Mouse (Mus musculus) adrenal gland, postnatal 36 days (tissue): ENCODE data around the gene Usp22. TPM values are rescaled to one million over a fixed set of nuclear protein-coding genes. Genes with fewer than 3 reads are reported as not detected.
A peak's percentile ranks its signal among the peaks of the same experiment; 100 is the strongest.
"Not testable (repeated sequence)": the region's sequence is repeated elsewhere in the genome, so short reads cannot be mapped to it uniquely, and the experiment has no call there.

ENCODE experiments used
- DNase-seq, 2 experiments: peaks; one replicate each; pipeline ENCODE4 v3.0.0; 2021; ENCODE audit warnings: mixed read lengths in 1 of 2
- long read RNA-seq, 2 experiments: library from polyadenylated mRNA; stranded (forward); transcript quantifications; one replicate each; pipeline ENCODE4 v2.0.0; 2021; ENCODE audit warnings: borderline sequencing depth in 2 of 2
- total RNA-seq, 2 experiments: library from RNA; stranded (reverse); gene quantifications; 2 replicates each; pipeline ENCODE4 v1.2.3; 2021

Usp22 gene
- total RNA-seq, result 10 to 100 TPM; 59.1 to 99.4 TPM
- long read RNA-seq, experiment 1, full-length matches to known transcripts, result 7 of 25 reads
- long read RNA-seq, experiment 1, partial matches to known transcripts, result 0 of 25 reads
- long read RNA-seq, experiment 1, other reads (novel, unspliced or antisense), result 18 of 25 reads
- long read RNA-seq, experiment 2, full-length matches to known transcripts, result 4 of 15 reads
- long read RNA-seq, experiment 2, partial matches to known transcripts, result 11 of 15 reads
- long read RNA-seq, experiment 2, other reads (novel, unspliced or antisense), result 0 of 15 reads

DNA sequence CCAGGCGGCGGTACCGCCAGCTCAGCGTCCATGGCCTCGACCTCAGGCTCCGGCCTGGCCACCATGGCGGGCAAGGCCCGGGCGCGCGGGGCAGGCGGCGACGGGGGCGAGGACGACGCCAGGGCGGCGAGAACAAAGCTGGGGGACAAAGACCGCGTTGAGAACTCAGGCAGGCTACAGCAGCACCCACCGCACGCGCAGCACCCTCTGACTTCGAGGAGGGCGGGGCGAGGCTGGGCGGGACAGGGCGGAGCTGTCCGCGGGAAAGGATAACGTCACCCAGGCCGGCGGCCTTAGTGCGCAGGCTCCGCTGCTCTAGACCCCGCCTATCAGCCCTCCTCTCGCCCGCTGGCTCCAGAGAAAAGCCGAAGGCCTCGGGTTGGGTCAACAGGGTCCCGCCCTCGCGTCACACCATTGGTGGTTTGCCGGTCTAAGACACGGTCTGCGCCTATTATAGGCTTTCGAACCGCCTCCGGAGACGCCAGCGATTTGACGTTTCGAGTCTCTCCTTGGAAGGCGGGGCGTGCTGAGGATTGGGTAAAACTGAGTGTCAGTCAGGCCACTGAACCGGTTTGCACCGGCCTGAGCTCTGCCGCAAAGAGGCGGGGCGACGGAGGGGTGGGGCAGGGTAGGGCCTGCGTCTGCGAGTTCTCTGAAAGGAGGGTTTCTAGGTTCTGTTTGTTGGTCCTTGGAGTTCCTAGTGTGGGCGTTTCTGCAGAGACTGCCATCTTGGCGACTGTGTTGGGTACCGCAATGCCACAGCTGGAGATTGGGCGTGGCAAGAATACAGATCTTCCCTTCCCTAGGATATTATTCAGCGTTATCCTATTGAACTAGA lies at the start of gene Usp22:
Gene Usp22 (minus strand): TSS at position 235 of the 838 bp plus-strand sequence.
- DNase-seq, result peak; percentile 99 to 100

DNA sequence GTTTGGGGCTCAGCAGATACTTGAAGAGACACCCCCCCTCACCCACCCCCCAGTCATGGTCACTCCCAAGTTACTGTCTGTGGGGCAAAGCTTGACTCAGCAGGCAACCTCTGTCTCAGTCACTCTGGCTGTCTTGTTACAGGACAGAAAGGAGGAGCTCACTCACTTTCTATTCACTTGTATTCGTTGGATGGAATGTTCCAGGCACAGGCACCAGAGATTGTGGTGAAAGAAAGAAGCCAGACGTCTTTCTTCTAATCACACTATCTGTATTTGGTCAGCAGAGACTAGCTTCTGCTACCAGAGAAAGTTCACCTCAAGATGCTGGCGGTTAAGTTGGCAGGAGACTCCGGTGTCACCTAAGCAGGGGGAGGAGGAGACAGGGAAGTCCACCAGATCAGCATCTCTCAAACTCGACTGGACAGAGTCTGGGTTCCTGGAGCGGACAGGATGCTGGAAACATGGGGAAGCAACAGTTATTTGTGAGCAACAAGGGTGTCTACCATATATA lies 49.4 kb upstream of the Usp22 start:
- DNase-seq, result no peak

DNA sequence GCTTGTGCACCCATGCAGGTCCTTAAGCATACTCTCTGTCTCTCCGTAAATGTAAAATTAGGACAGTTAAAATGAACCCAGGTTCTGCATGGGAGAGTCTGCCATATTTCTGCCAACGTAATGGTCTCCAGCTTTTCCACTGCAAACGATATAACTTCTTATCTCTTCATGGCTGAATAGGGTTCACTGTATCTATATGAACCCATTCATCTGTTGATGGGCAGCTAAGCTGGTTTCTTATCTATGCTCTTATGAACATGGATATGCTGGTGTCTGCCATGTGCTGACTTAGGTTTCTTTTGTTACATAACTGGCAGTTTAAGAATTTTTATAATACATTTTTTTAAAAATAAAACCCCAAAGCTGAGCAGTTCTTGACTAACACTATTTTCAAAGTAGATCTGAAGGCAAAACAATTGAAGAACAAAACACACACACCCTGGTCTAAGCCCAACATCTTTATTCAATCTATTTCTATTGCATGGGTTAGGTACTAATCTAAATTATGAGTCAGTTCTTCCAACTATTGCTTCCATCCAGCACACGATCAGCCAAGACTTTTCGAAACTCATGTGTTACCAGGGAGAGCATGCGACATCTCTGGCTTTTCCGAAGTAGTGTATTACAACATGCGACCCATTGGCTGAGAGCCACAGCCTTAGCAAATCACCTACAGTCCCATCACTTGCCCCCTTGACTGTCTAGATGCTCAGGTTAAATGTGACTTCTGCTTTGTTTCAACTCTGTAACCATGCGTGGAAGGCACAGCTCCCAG lies 48.3 kb upstream of the Usp22 start:
- DNase-seq, result peak in 1 of 2 experiments; percentile 22

DNA sequence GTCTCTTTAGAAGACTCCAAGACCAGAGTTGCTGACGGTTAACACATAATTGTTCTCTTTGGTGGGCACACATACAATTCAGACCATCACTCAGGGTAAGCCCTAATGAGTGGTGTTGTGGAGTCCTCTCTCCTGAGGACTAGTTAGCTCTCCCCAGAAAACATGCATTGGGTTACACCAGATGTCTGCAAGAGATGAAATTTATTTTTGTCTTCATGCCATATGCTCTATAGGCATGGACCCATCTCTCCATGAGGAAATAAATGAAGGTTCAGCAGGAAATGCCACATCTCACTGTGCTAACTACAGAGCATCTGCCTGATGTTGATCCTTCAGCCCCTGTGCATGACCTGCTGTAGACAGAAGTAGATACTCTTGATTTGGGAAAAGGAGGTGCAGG lies 47.2 kb upstream of the Usp22 start:
- no peak for DNase-seq

DNA sequence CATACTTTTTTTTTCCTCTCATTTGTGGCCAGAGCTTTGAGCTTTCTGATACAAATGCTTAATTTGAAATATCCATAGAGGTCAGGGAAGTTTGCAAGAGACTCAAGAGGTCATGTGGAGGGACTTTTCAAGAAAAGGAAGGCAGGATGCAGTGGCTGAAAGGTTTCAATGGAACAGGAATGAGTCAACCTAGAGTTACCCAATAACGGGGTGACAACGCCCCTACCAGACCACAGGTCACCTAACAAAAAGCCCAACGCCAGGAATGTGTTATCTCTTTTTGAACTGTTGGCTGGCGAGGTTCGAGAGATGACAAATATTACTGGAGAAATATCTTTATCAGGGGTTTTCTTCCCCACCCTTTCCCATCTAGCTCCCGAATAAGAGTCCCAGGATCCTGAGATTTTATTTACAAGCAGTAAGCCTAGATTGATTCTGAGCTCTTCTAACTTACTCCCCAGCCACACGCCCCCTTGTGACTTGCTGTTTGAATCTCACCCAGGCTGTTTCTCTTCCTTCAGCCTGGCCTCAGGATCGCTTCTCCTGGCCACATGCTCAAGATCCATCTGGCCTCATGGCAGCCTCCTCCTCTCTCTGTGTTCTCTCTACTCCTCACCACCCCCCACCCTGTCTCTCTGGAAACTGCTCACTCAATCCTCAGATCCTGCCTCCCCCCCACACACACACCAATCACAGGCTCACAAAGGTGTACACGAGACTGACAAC lies 45.5 kb upstream of the Usp22 start:
- no peak for DNase-seq

DNA sequence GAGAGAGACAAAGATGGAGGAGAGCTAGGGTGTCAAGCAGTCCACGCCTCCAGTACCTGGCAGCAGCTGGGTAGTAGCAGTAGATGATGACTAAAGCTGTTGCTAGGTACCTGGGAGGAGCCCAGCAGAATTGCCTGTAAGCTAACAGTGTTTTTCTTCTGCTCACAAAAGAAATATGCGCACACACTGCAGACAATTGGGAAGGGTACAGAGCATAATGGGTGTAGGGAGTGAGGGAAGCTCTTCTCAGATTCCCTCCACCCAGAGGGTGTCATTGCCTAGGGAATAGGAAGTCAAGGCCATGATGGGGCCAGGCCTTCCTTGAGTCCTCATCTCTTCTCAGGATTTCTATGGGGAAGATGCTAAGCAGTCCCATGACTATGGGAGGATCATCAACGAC lies 41.1 kb upstream of the Usp22 start:
- DNase-seq, result no peak

DNA sequence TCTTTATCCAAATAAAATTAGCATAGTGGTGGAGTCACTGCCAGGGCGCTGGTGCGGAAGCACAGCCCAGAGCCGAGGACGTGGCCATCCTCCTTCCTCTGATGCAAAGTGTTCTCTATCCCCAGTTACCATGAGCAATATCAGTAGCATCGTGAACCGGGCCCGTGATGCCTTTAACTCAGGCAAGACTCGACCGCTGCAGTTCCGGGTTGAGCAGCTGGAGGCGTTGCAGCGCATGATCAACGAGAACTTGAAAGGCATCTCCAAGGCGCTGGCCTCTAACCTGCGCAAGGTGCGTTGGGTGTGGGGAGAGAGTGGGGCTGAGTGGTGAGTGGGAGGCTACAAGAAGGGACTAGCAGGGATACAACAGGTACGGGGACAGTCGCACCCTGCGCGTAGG lies 37.2 kb upstream of the Usp22 start:
- peak in 1 of 2 experiments; percentile 17 for DNase-seq

DNA sequence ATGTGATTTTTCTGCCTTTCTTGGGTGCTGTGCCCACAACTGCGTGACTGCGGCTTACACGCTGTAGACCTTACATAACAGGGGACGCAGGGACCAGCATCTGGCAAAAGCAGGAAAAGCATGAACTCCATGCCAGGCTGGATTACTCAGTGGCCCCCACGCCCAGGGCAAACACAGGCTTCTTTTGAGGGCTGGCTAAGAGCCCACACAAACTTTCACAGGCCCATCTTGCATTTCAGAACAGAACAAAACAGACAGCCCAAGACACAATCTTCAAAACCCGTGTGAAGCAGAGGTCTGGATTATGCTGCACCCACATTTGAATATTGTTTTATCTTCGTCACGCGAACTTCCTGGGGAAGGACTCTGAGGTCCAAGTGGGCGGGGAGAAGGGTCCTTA lies 33.5 kb upstream of the Usp22 start:
- no peak for DNase-seq

DNA sequence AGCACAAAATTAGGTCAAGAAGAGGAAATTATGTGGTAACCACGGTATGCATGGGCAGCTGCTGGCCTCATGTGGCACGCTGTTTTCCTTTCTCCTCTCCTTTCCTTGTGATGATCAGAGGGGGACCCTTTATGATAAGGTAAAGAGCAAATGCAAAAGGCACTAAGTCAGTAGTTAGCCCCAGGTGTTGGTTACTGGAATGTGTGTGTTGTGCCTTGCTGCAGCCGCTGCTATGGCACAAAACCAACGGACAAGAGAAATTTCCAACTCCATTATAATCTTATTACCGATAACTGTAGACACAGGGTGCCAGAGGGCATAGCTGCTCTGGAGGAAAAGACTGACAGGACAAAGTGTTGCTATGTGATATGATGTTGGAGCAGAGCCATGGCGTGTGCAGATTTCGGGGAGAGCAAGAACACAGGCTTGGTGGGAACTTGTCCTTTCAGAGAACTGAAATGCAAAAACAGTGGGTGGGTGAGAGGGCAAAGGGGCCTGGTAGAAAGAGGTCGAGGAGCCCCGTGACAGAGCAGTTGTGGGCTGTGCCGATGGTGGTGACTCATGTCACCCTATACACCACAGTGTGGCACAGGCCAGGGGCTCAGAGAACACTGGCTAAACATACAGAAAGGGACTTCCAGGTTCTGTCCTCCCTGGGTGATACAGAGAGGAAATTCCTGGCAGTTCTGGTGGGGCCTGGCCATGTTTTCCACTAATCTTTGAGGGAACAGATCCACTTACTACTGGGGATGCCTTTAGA lies 32.8 kb upstream of the Usp22 start, which contains the start of gene Aldh3a1:
Gene Aldh3a1 (plus strand): TSS at position 51 of the 760 bp plus-strand sequence.
- DNase-seq, result no peak

DNA sequence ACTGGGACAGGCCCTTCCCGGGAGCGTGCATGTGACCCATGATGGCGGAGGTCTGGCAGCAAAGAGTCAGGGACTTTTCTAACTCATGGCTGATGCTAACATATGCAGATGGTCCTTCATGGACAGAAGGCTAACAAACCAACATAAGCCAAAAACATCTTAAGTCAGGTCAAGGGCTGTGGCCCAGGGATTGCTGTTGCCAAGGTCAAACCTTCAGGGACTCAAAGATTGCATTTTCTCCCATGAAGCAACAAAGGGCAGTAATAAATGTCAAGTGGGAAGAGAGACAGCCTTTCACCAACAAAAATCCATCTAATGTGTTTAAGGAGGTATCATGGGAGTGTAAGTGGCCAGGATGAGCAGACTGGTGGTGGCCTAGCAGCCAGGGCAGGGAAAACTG lies 31.3 kb upstream of the Usp22 start:
- DNase-seq, result peak in 1 of 2 experiments; percentile 17

DNA sequence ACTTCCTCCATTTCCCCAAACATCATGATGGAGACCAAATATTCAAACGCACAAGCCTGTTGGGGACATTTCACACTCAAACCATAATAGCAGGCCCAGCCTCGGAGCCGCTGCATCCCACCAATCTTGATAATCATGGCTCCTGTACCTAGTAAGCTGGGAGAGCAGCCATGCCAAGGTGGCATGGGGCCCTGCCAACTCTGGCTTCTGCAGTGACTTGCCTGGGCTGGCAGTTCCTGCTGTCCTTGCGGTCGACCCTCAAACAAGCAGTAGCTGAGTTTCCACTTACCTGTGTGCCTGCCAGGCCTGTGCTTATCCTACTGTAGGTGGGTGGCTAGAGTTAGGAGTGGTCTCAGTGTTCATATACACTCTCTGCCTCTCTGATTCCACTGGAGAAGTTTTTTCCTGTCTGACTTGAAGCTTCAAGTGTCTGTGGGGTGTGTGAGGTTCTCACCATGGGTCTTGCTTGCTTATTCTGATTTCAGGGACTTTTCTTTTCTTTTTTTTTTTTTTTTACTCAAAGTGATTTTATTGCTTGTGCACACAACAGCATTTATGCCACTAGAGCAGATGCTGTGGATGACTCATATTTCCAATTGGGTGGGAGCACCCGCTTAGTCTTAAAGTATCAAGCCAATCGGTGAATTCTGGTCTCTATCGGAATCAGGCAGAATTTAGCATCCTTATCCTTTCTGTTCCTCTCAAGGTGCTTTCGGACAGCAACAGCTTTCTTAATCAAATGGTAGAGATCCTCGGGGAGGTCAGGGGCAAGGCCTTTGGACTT lies 30.5 kb upstream of the Usp22 start:
- peak in 1 of 2 experiments; percentile 22 for DNase-seq

DNA sequence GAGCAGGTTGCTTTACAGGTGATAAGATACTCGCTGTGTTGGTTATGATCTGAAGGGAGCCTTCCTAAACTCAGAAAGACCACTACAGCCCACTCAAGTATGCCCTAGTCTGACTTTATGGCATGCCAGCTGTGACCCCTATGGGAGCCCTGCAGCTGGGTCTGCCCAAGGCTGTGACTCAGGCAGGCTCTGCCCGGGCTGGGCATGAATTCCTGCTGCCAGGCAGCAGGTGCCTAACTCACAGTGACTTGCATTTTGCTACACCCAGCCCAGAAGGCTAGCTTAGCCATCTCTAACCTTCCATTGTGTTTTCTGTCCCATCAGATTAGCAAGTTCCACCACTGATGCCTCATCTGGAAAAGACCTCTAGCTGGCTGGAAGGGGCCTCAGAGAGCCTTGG lies 28.0 kb upstream of the Usp22 start:
- no peak for DNase-seq

DNA sequence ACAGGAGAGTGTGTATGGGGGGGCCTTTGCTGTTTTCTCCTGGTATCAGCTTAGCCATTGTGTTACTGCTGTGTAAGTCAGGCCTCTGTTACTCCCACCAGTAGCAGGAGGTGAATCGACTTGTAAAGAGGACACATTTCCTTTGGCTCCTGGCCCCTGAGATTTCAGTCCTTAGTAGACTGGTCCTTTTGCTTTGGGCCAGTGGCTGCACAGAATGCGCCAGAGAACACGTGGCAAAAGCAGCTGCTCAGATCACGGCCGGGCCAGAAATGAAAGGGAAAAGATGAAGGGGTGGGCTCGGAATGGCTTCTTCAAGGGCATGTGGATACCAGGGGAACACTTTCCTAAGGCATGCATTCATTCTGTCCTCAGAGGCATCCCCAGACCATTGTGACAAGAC lies 27.3 kb upstream of the Usp22 start:
- no peak for DNase-seq

DNA sequence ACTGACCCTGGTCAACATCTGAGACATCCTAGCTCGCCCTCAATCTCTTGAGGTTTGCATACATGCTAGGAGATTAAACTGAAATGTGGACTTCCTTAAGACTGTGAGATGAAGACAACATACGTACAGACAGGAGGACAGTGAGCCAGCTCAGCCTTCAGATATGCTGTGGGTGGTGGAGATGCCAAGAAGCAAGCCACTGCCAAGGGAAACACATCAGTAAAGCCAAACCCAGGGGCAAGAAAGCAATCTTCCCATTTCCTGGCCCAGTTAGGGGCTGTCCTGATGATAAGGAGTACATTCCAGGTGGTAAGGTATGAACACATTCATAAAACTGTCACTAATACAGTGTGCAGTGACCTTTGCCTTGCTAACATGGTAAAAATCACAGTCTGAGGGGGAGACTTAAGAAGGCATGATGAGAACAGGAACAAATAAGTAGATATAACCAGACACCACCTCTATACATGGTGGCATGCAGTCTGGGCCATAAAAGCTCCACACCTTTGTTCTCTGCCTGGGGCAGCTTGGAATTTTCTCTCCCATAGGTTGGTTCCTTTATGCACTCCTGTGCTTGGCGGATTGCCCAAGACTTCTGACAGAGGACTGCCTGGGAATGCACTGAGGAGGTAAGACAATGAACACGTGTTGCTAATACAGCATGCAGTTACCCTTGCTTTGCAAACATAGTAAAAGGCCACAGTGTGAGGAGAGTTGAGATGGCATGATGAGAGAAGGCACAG lies 24.9 kb upstream of the Usp22 start:
- DNase-seq, result no peak

DNA sequence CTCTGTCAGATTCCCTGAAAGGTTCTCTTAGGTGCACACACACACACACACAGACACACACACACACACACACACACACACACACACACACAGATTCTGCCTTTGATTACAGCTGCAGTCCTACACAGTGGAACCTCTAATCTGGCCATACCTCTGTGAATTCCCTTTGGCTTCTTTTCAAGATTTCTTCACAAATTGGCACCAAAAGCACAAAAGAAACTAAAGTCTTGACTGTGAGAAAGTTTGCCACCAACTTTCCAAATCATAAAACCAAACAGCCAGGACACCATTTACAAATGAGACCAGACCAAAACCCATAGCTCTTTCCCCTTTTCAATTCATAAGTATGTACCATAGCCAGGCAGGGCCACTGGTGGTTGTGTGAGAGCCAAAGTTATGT lies 23.1 kb upstream of the Usp22 start:
- no peak for DNase-seq

DNA sequence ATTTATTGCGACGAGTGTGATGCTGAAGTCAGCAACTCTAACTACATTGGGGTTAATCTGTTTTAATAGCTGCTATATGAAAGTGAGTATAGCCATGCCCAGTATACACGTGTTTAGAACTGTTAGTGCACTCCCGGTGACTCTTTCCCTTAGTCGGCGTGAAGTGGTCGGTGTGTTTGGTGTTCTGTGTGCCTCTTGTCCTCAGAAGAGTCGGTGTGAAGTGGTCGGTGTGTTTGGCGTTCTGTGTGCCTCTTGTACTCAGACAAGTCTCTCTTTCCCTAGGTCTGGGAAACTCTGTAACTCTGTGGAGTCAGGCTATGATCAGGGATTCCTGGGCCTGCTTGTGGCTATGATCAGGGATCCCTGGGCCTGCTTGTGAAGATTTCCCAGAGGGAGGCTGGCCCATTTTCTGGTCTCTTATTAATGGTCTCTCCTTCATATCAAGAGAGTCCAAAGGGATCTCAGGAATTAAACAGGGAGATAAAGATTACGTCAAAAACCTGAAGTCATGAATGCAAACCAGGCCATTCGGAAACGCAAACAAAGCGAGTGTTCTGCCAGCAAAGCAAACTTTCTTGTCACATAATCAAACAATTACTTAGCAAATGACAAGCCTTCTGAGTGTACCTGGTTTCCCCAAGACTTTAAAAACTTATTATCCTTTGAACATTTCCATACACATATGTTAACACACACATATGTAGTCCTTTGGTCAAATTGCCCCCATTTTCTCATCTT lies 21.9 kb upstream of the Usp22 start:
- DNase-seq, result no peak

DNA sequence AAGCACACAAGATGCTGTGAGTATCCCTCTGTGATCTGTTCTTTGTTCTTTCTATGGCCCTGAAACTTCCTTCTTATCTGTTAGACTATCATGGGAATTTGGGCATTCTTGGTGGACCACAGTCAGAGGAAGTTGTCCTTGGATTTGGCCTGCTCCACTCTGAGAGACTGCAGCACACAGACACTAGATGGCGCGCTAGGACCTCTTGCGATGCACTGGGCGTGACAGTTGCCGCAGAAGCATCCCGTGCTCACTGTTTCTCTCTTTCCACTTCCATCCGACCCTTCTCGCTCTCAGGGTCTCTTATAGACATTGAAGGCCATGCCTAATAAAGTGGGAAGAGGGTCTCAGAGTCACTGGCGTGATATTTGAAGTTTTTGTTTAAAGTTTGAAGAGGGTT lies 18.5 kb upstream of the Usp22 start:
- DNase-seq, result peak; percentile 86 to 87

DNA sequence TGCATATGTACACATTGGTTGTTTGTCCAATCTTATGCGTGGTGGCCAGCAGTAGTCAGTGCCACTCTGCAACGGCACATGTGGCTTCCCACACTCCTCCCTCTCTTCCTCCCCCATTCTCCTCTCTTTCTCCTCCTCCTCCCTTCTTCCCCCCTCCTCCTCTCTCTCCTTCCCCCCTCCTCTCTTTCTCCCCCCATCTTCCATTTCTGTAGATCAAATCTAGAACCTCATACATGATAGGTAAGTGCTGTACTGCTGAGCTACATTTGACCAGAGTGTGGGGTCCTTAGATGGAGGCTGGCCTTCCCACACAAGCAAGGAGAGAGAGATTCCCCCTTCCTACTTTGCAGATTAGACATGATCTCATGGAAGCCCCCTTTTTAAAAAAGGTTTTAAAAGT lies 17.9 kb upstream of the Usp22 start:
- no peak for DNase-seq

DNA sequence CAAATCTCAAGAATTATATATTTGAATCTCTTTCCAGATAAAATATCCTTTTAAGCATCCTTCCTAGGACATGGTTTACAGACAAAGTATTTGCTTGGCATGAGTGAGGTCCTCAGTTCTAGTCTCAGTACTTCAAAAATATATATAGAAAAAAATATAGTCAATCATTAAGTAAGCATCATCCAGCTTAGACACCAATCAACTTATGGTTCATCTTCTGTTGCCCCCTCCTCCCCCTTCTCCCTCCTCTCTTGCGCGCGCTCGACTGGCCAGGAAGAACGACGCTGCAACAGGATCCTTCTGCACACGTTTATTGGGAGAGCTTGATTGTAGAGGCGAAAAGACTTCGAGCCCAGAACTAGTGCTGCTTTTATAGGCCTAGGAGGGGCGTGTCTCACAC lies 17.3 kb upstream of the Usp22 start:
- not testable (repeated sequence) for DNase-seq
